8 mouse cellular contexts compared by ENCODE assay signal in the genomic region with DNA sequence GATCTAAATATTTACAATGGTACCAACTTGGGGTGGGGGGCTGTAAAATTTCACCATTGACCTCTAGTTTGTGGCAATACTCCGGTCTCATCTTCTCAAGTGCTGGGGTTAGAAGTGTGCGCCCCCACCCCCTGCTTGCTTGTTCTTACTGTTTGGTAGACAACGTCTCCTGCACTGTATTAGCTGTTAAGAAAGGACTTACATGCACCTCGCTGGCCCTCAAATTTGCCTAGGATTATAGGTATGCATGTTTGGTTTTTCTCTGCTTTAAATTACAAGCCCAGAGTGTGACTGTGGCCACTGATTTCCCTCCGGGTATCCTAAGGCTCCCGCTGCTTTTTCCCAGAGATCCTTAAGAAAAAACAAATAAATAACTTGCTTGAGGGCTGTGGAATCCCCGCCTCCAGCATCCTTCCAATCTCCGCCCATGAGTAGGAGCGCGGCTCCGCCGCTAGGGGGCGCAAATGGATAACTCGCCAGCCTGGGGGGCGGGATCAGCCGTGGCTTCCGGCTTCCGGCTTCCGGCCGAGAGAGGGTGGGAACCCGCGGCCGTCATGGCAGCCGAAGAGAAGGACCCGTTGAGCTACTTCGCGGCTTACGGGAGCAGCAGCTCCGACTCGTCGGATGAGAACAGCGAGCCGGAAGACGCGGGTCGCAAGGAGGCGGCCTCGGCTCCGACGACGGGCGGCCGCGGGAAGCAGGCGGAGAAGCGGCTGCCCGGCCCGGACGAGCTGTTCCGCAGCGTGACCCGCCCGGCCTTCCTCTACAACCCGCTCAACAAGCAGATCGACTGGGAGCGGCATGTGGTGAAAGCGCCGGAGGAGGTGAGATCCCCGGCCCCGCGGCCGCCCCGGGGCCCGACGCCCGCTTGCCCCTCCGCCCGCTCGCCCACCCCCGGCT. TPM values are rescaled to one million over a fixed set of nuclear protein-coding genes. Genes with fewer than 3 reads are reported as not detected.
A peak's percentile ranks its signal among the peaks of the same experiment; 100 is the strongest.
DNase-seq lines count a peak whose midpoint lies in the region; ATAC-seq and TF ChIP-seq lines count a peak whose summit lies in the region.

Gene 2410004B18Rik, plus strand, starts transcription at position 510 of the 900 bp plus-strand sequence.

- TF ChIP-seq EP300 in CH12.LX (IDR thresholded peaks at IDR 0.05; ENCODE audit: low read length): no peak

- peak within 1 kb of the TSS; percentile 11; the same call in 1 of the 2 replicates for H3K27ac ChIP-seq in CH12.LX (ENCODE audit: insufficient read depth, low read depth)
- H3K27ac ChIP-seq in forebrain, embryonic 10.5 days: peak within 1 kb of the TSS; percentile 86
- peak within 1 kb of the TSS; percentile 75 for H3K27ac ChIP-seq in heart, embryonic 15.5 days
- peak within 1 kb of the TSS; percentile 67; the same call in 1 of the 2 replicates for H3K27ac ChIP-seq in liver, embryonic 13.5 days
- peak within 1 kb of the TSS; percentile 52; the same call in 1 of the 2 replicates for H3K27ac ChIP-seq in stomach, embryonic 14.5 days (ENCODE audit: low read length)

- peak within 1 kb of the TSS; percentile 95 for H3K4me2 ChIP-seq in CH12.LX (ENCODE audit: insufficient read depth, low read depth, poor library complexity, severe bottlenecking)
- peak within 1 kb of the TSS; percentile 81 for H3K4me2 ChIP-seq in heart, embryonic 15.5 days
- H3K4me2 ChIP-seq in liver, embryonic 13.5 days: peak within 1 kb of the TSS; percentile 96
- peak within 1 kb of the TSS; percentile 74 for H3K4me2 ChIP-seq in stomach, embryonic 14.5 days (replicated peaks; ENCODE audit: low read depth, low read length)

- peak within 1 kb of the TSS; percentile 81 to 90 (median 82) for H3K4me3 ChIP-seq in CH12.LX (replicated peaks in 1 of 3; ENCODE audit: low read depth in 2 of 3, low read length in 2 of 3, poor library complexity in 1 of 3)
- peak within 1 kb of the TSS; percentile 95 for H3K4me3 ChIP-seq in forebrain, embryonic 10.5 days
- peak within 1 kb of the TSS; percentile 92 for H3K4me3 ChIP-seq in heart, embryonic 15.5 days
- peak within 1 kb of the TSS; percentile 97 for H3K4me3 ChIP-seq in liver, embryonic 13.5 days (replicated peaks)
- H3K4me3 ChIP-seq in stomach, embryonic 14.5 days (ENCODE audit: low read depth, low read length): peak within 1 kb of the TSS; percentile 91

- peaks cover 13 to 80% of the 10 kb centered on the region in 2 experiments for H3K4me1 ChIP-seq in CH12.LX (ENCODE audit: control insufficient read depth in 1 of 2, insufficient read depth in 2 of 2)
- H3K4me1 ChIP-seq in forebrain, embryonic 10.5 days: peaks cover 22% of the 10 kb centered on the region
- peaks cover 36% of the 10 kb centered on the region for H3K4me1 ChIP-seq in heart, embryonic 15.5 days (replicated peaks)
- peaks cover 43% of the 10 kb centered on the region for H3K4me1 ChIP-seq in liver, embryonic 13.5 days (replicated peaks)
- peaks cover 11% of the 10 kb centered on the region for H3K4me1 ChIP-seq in stomach, embryonic 14.5 days (ENCODE audit: control insufficient read depth, insufficient read depth, low read length)

- peak; percentile 91 for ATAC-seq in heart, embryonic 15.5 days (replicated peaks; ENCODE audit: insufficient number of reproducible peaks, insufficient read depth, low FRiP score, low read depth)
- ATAC-seq in liver, embryonic 13.5 days (ENCODE audit: low read depth): peak; percentile 90
- peak; percentile 93 for ATAC-seq in stomach, embryonic 14.5 days (ENCODE audit: insufficient number of reproducible peaks, insufficient read depth, low FRiP score, low read depth)

- H3K79me2 ChIP-seq in CH12.LX (replicated peaks; ENCODE audit: control insufficient read depth, extremely low read depth, insufficient read depth, poor library complexity, severe bottlenecking): peaks cover 42% of the 10 kb centered on the region

- no peaks in the 10 kb centered on the region for H3K9me3 ChIP-seq in CH12.LX (replicated peaks; ENCODE audit: low read length)
- H3K9me3 ChIP-seq in forebrain, embryonic 10.5 days: no peaks in the 10 kb centered on the region
- H3K9me3 ChIP-seq in heart, embryonic 15.5 days (replicated peaks): no peaks in the 10 kb centered on the region
- no peaks in the 10 kb centered on the region for H3K9me3 ChIP-seq in liver, embryonic 13.5 days (replicated peaks)
- no peaks in the 10 kb centered on the region for H3K9me3 ChIP-seq in stomach, embryonic 14.5 days (ENCODE audit: control insufficient read depth, low read depth, low read length)

- H3K36me3 ChIP-seq in CH12.LX (replicated peaks in 1 of 2; ENCODE audit: control insufficient read depth in 1 of 2, insufficient read depth in 1 of 2, low read length in 1 of 2): peaks cover 24 to 54% of the 10 kb centered on the region in 2 experiments
- H3K36me3 ChIP-seq in forebrain, embryonic 10.5 days (replicated peaks): peaks cover 51% of the 10 kb centered on the region
- H3K36me3 ChIP-seq in heart, embryonic 15.5 days: peaks cover 19% of the 10 kb centered on the region
- H3K36me3 ChIP-seq in liver, embryonic 13.5 days: peaks cover 23% of the 10 kb centered on the region
- H3K36me3 ChIP-seq in stomach, embryonic 14.5 days (ENCODE audit: control insufficient read depth, insufficient read depth, low read length): peaks cover 16% of the 10 kb centered on the region; the same call in 1 of the 2 replicates

- peak; percentile 90 to 98 for TF ChIP-seq CTCF in CH12.LX (conservative IDR thresholded peaks at IDR 0.05 in 1 of 2, IDR thresholded peaks at IDR 0.05 in 1 of 2; ENCODE audit: low read depth in 2 of 2, low read length in 2 of 2)

- H3K27me3 ChIP-seq in CH12.LX (replicated peaks): no peaks in the 10 kb centered on the region
- H3K27me3 ChIP-seq in forebrain, embryonic 10.5 days (ENCODE audit: poor library complexity, severe bottlenecking): no peaks in the 10 kb centered on the region
- H3K27me3 ChIP-seq in heart, embryonic 15.5 days: no peaks in the 10 kb centered on the region
- no peaks in the 10 kb centered on the region for H3K27me3 ChIP-seq in liver, embryonic 13.5 days
- H3K27me3 ChIP-seq in stomach, embryonic 14.5 days (ENCODE audit: control insufficient read depth, insufficient read depth, low read length): no peaks in the 10 kb centered on the region

- TF ChIP-seq RAD21 in CH12.LX (IDR thresholded peaks at IDR 0.05; ENCODE audit: low read depth, low read length): peak; percentile 86

- dilution Hi-C loops in CH12.LX (cut with MboI; ENCODE audit: extremely low pct_ligation_motif_present, extremely low pct_unique_long_range_greater_than_20kb, low sequenced_read_pairs): no loop called here

- in situ Hi-C loops in CH12.LX (cut with MboI; ENCODE audit: low pct_ligation_motif_present, low pct_unique_long_range_greater_than_20kb, low sequenced_read_pairs): loop anchor here (5.0 kb wide), 2 partner anchors 120 to 245 kb away; no protein-coding TSS in a partner anchor

- 2% methylated on average over 68 of the region's 70 CpGs for WGBS in forebrain, embryonic 10.5 days
- WGBS in heart, embryonic 15.5 days: under 1% methylated on average over 70 of the region's 70 CpGs
- WGBS in liver, embryonic 13.5 days (ENCODE audit: insufficient replicate concordance): 2% methylated on average over 62 of the region's 70 CpGs
- WGBS in stomach, embryonic 14.5 days: 1% methylated on average over 69 of the region's 70 CpGs

- H3K9ac ChIP-seq in CH12.LX (ENCODE audit: insufficient read depth, low read depth): peak within 1 kb of the TSS; percentile 93
- H3K9ac ChIP-seq in heart, embryonic 15.5 days: peak within 1 kb of the TSS; percentile 91
- peak within 1 kb of the TSS; percentile 92 for H3K9ac ChIP-seq in liver, embryonic 13.5 days
- H3K9ac ChIP-seq in stomach, embryonic 14.5 days (replicated peaks; ENCODE audit: low read depth, low read length): peak within 1 kb of the TSS; percentile 95

- peak; percentile 97 for DNase-seq in CH12.LX (ENCODE audit: extremely low read depth)
- DNase-seq in c-Kit-positive CD71-negative TER-119-negative erythroid progenitor cells, embryonic 14.5 days (ENCODE audit: low read depth): peak; percentile 88
- peak; percentile 96 for DNase-seq in forebrain, embryonic 10.5 days (ENCODE audit: extremely low spot score, low spot score)
- peak; percentile 93 for DNase-seq in kidney, postnatal 25 days
- DNase-seq in liver, embryonic 13.5 days: peak; percentile 90
- peak; percentile 87 to 91 for DNase-seq in natural killer cell, adult 2 months (ENCODE audit: low spot score in 2 of 2)

- TF ChIP-seq POLR2A in CH12.LX (IDR thresholded peaks at IDR 0.05; ENCODE audit: low read depth, low read length): peak; percentile 98

TF ChIP-seq in CH12.LX, 34 proteins besides CTCF, POLR2A, EP300 and RAD21 (continues in another document):
- TF ChIP-seq ZMIZ1 (IDR thresholded peaks at IDR 0.05; ENCODE audit: low read depth, low read length) (peak; percentile 94), CHD1 (IDR thresholded peaks at IDR 0.05; ENCODE audit: low read depth, low read length) (no peak), MAX (IDR thresholded peaks at IDR 0.05; ENCODE audit: low read length) (no peak; the same call in 1 of the 2 replicates), MXI1 (IDR thresholded peaks at IDR 0.05; ENCODE audit: low read depth, low read length) (peak; percentile 86), JUND (conservative IDR thresholded peaks at IDR 0.05; ENCODE audit: low read depth, low read length) (no peak), ZC3H11A (IDR thresholded peaks at IDR 0.05; ENCODE audit: low read depth, low read length) (no peak), BHLHE40 (IDR thresholded peaks at IDR 0.05; ENCODE audit: low read depth, low read length) (no peak), MAZ (IDR thresholded peaks at IDR 0.05; ENCODE audit: low read depth, low read length) (peak; percentile 69; the same call in 1 of the 2 replicates), USF2 (conservative IDR thresholded peaks at IDR 0.05; ENCODE audit: low read depth, low read length) (no peak), RCOR1 (conservative IDR thresholded peaks at IDR 0.05; ENCODE audit: low read depth, low read length) (no peak; the same call in 1 of the 2 replicates), MAFK (IDR thresholded peaks at IDR 0.05; ENCODE audit: insufficient replicate concordance, low read length) (no peak), SMC3 (IDR thresholded peaks at IDR 0.05; ENCODE audit: low read depth, low read length) (peak; percentile 64), NELFE (IDR thresholded peaks at IDR 0.05; ENCODE audit: low read depth, low read length) (peak; percentile 98), TCF12 (IDR thresholded peaks at IDR 0.05; ENCODE audit: low read depth, low read length) (peak; percentile 88), PAX5 (IDR thresholded peaks at IDR 0.05; ENCODE audit: low read length) (no peak)

RNA-seq across cellular contexts. Expression of gene 2410004B18Rik, which starts in this region (rescaled TPM):
- total RNA-seq in CH12.LX (2012; rRNA removed) (51.9 and 77.1 TPM in 2 replicates), CH12.LX (2014; rRNA removed) (123 and 155 TPM in 2 replicates)
- polyA plus RNA-seq in CH12.LX (2012; ENCODE audit: insufficient read length, low read depth): 130 and 138 TPM in 2 replicates
- 49.0 and 51.5 TPM in 2 replicates for polyA plus RNA-seq in forebrain, embryonic 10.5 days (2016; fragmentation: Nextera tagmentation; extraction: Ambion mirVana)
- 39.3 and 45.4 TPM in 2 replicates for polyA plus RNA-seq in heart, embryonic 15.5 days (2015; fragmentation: Nextera tagmentation; extraction: Ambion mirVana)
- 20.6 and 25.4 TPM in 2 replicates for polyA plus RNA-seq in liver, embryonic 13.5 days (2015; fragmentation: Nextera tagmentation; extraction: Ambion mirVana)
- 41.5 and 45.1 TPM in 2 replicates for polyA plus RNA-seq in stomach, embryonic 14.5 days (2014; fragmentation: Nextera tagmentation; extraction: Ambion mirVana)

Comparison
In these comparisons a context has a peak if more than half of its experiments do, and no peak if none do; other contexts are left out.
1. Peak in every context shown above with its lines: DNase-seq, ATAC-seq, H3K4me3 ChIP-seq and H3K27ac ChIP-seq.
2. H3K27ac ChIP-seq: peak in every context shown above with its lines; median percentile 86 in forebrain, embryonic 10.5 days; 75 in heart, embryonic 15.5 days; 67 in liver, embryonic 13.5 days; 52 in stomach, embryonic 14.5 days; 11 in CH12.LX.